8 mouse cellular contexts compared by ENCODE assay signal in genomic region chr3:127780021-127780644, GRCm38 (mm10). TPM values are rescaled to one million over a fixed set of nuclear protein-coding genes. Genes with fewer than 3 reads are reported as not detected.
DNase-seq lines count a peak whose midpoint lies in the region; ATAC-seq and TF ChIP-seq lines count a peak whose summit lies in the region.

Gene Alpk1 (minus strand): TSS chr3:127780527.

- peak; percentile 47 to 68 (median 68) for TF ChIP-seq CTCF in MEL (IDR thresholded peaks at IDR 0.05 in 2 of 3, conservative IDR thresholded peaks at IDR 0.05 in 1 of 3; ENCODE audit: control insufficient read depth in 1 of 3, insufficient read depth in 1 of 3, low read depth in 2 of 3, low read length in 3 of 3, poor library complexity in 1 of 3, severe bottlenecking in 1 of 3)

- H3K4me3 ChIP-seq in MEL (ENCODE audit: control insufficient read depth in 1 of 2, insufficient read depth in 1 of 2, low read depth in 2 of 2, low read length in 2 of 2): peak within 1 kb of the TSS; percentile 72 to 77
- H3K4me3 ChIP-seq in brown adipose tissue, adult 24 weeks (ENCODE audit: insufficient read depth, low read depth, low read length): peak within 1 kb of the TSS; percentile 59
- H3K4me3 ChIP-seq in hindbrain, embryonic 15.5 days: peak within 1 kb of the TSS; percentile 35
- H3K4me3 ChIP-seq in megakaryocyte, embryonic 14.5 days (replicated peaks): peak within 1 kb of the TSS; percentile 92

- no peaks in the 10 kb centered on the region for H3K9me3 ChIP-seq in MEL (replicated peaks; ENCODE audit: insufficient read depth, low read length)
- no peaks in the 10 kb centered on the region for H3K9me3 ChIP-seq in hindbrain, embryonic 15.5 days
- H3K9me3 ChIP-seq in megakaryocyte, embryonic 14.5 days: no peaks in the 10 kb centered on the region

- H3K79me2 ChIP-seq in MEL (ENCODE audit: control insufficient read depth, insufficient read depth, low read length, poor library complexity): no peaks in the 10 kb centered on the region

- H3K27ac ChIP-seq in MEL (ENCODE audit: control insufficient read depth, low read depth, low read length): peak within 1 kb of the TSS; percentile 69
- H3K27ac ChIP-seq in brown adipose tissue, adult 24 weeks (replicated peaks; ENCODE audit: low read depth, low read length): peak within 1 kb of the TSS; percentile 80
- no peak within 1 kb of the TSS for H3K27ac ChIP-seq in hindbrain, embryonic 15.5 days (replicated peaks)

- TF ChIP-seq RAD21 in MEL (IDR thresholded peaks at IDR 0.05; ENCODE audit: low read depth, low read length): peak; percentile 41

- H3K4me1 ChIP-seq in MEL (ENCODE audit: control insufficient read depth in 1 of 2, insufficient read depth in 2 of 2, low read length in 2 of 2): peaks cover 0 to 4% of the 10 kb centered on the region in 2 experiments; a peak in 1 of 4 replicates
- no peaks in the 10 kb centered on the region for H3K4me1 ChIP-seq in brown adipose tissue, adult 24 weeks (ENCODE audit: control insufficient read depth, insufficient read depth, insufficient read length, low read length)
- H3K4me1 ChIP-seq in hindbrain, embryonic 15.5 days (replicated peaks): peaks cover 6% of the 10 kb centered on the region
- H3K4me1 ChIP-seq in megakaryocyte, embryonic 14.5 days: peaks cover 36% of the 10 kb centered on the region

- no peak for TF ChIP-seq EP300 in MEL (IDR thresholded peaks at IDR 0.05; ENCODE audit: low read depth in 1 of 2, low read length in 2 of 2)

- 0 out of 2 replicates have a peak, but pooled peaks have one; percentile 42 for ATAC-seq in hindbrain, embryonic 15.5 days (ENCODE audit: low FRiP score, low read depth)
- no peak for ATAC-seq in cerebellum, adult (ENCODE audit: insufficient number of reproducible peaks, low FRiP score, low TSS enrichment)

- peak; percentile 88 for DNase-seq in MEL (ENCODE audit: low read depth, low spot score)
- peak; percentile 33 to 46 for DNase-seq in frontal cortex, postnatal 36 days (ENCODE audit: low spot score in 2 of 2)
- DNase-seq in left cerebral cortex, adult 9 months (ENCODE audit: low spot score in 2 of 2): peak; percentile 22 to 57
- DNase-seq in skeletal muscle tissue, adult 2 months (ENCODE audit: low read depth, low spot score): peak; percentile 83

- H3K36me3 ChIP-seq in MEL (ENCODE audit: control insufficient read depth in 1 of 2, insufficient read depth in 2 of 2, low read length in 2 of 2): peaks cover 0 to 4% of the 10 kb centered on the region in 2 experiments; a peak in 2 of 4 replicates
- no peaks in the 10 kb centered on the region for H3K36me3 ChIP-seq in hindbrain, embryonic 15.5 days
- peaks cover 3% of the 10 kb centered on the region for H3K36me3 ChIP-seq in megakaryocyte, embryonic 14.5 days (replicated peaks; ENCODE audit: low read length)

- no peak for TF ChIP-seq POLR2A in MEL (IDR thresholded peaks at IDR 0.05; ENCODE audit: control insufficient read depth in 1 of 2, insufficient read depth in 1 of 2, low read depth in 1 of 2, low read length in 2 of 2, poor library complexity in 1 of 2)

- H3K27me3 ChIP-seq in MEL (ENCODE audit: control insufficient read depth in 1 of 2, insufficient read depth in 2 of 2, low read length in 2 of 2): no peaks in the 10 kb centered on the region
- H3K27me3 ChIP-seq in hindbrain, embryonic 15.5 days: no peaks in the 10 kb centered on the region
- no peaks in the 10 kb centered on the region for H3K27me3 ChIP-seq in megakaryocyte, embryonic 14.5 days (replicated peaks)

- peak within 1 kb of the TSS; percentile 60 for H3K4me2 ChIP-seq in hindbrain, embryonic 15.5 days

- H3K9ac ChIP-seq in MEL (ENCODE audit: control insufficient read depth, low read depth, low read length, poor library complexity, severe bottlenecking): peak within 1 kb of the TSS; percentile 46
- no peak within 1 kb of the TSS for H3K9ac ChIP-seq in hindbrain, embryonic 15.5 days

- under 1% methylated on average over 24 of the region's 24 CpGs for WGBS in hindbrain, embryonic 15.5 days

TF ChIP-seq in MEL, 35 proteins besides CTCF, POLR2A, EP300 and RAD21:
- peak; percentile 58; the same call in 1 of the 2 replicates for TF ChIP-seq SIN3A (IDR thresholded peaks at IDR 0.05; ENCODE audit: low read length)
- TF ChIP-seq ETS1 (IDR thresholded peaks at IDR 0.05; ENCODE audit: low read depth, low read length): no peak
- no peak for TF ChIP-seq USF2 (IDR thresholded peaks at IDR 0.05; ENCODE audit: borderline replicate concordance in 1 of 2, insufficient read depth in 1 of 2, low read depth in 1 of 2, low read length in 2 of 2)
- TF ChIP-seq MXI1 (IDR thresholded peaks at IDR 0.05; ENCODE audit: low read depth, low read length): peak; percentile 86
- TF ChIP-seq POLR2AphosphoS5 (IDR thresholded peaks at IDR 0.05; ENCODE audit: borderline replicate concordance, low read depth, low read length): no peak
- no peak for TF ChIP-seq GABPA (IDR thresholded peaks at IDR 0.05; ENCODE audit: low read depth, low read length)
- no peak for TF ChIP-seq TBP (IDR thresholded peaks at IDR 0.05; ENCODE audit: low read depth, low read length)
- TF ChIP-seq NRF1 (IDR thresholded peaks at IDR 0.05; ENCODE audit: insufficient read depth, low read depth, low read length, poor library complexity, severe bottlenecking): no peak
- peak; percentile 20; the same call in 1 of the 2 replicates for TF ChIP-seq ZC3H11A (IDR thresholded peaks at IDR 0.05; ENCODE audit: low read depth, low read length)
- no peak for TF ChIP-seq CHD1 (IDR thresholded peaks at IDR 0.05; ENCODE audit: low read depth, low read length)
- TF ChIP-seq MYC (IDR thresholded peaks at IDR 0.05; ENCODE audit: low read depth, low read length): peak; percentile 87
- TF ChIP-seq RCOR1 (IDR thresholded peaks at IDR 0.05; ENCODE audit: low read depth, low read length): no peak
- TF ChIP-seq NELFE (IDR thresholded peaks at IDR 0.05; ENCODE audit: low read depth, low read length): no peak
- TF ChIP-seq MEF2A (IDR thresholded peaks at IDR 0.05; ENCODE audit: extremely low read depth, insufficient replicate concordance, low read depth, low read length, poor library complexity, severe bottlenecking): no peak
- no peak for TF ChIP-seq USF1 (IDR thresholded peaks at IDR 0.05; ENCODE audit: low read depth, low read length)
- no peak for TF ChIP-seq MYB (IDR thresholded peaks at IDR 0.05; ENCODE audit: low read depth, low read length)
- TF ChIP-seq BHLHE40 (IDR thresholded peaks at IDR 0.05; ENCODE audit: borderline replicate concordance, low read depth, low read length): peak; percentile 39; the same call in 1 of the 2 replicates
- no peak for TF ChIP-seq ZKSCAN1 (IDR thresholded peaks at IDR 0.05; ENCODE audit: low read depth, low read length)
- no peak for TF ChIP-seq ZMIZ1 (IDR thresholded peaks at IDR 0.05; ENCODE audit: low read depth, low read length)
- TF ChIP-seq TCF12 (IDR thresholded peaks at IDR 0.05; ENCODE audit: low read depth, low read length): no peak
- TF ChIP-seq UBTF (IDR thresholded peaks at IDR 0.05; ENCODE audit: borderline replicate concordance, insufficient read depth, low read depth, low read length): no peak
- TF ChIP-seq ELF1 (IDR thresholded peaks at IDR 0.05; ENCODE audit: low read depth, low read length): no peak
- no peak for TF ChIP-seq GATA1 (IDR thresholded peaks at IDR 0.05; ENCODE audit: low read depth, low read length)
- TF ChIP-seq E2F4 (IDR thresholded peaks at IDR 0.05; ENCODE audit: borderline replicate concordance, low read depth, low read length): no peak
- peak; percentile 53 for TF ChIP-seq SMC3 (IDR thresholded peaks at IDR 0.05; ENCODE audit: low read depth, low read length)
- TF ChIP-seq HCFC1 (IDR thresholded peaks at IDR 0.05; ENCODE audit: low read depth, low read length): peak; percentile 55; the same call in 1 of the 2 replicates
- no peak for TF ChIP-seq TAL1 (IDR thresholded peaks at IDR 0.05; ENCODE audit: low read length)
- TF ChIP-seq MAZ (IDR thresholded peaks at IDR 0.05; ENCODE audit: low read depth, low read length): 0 out of 2 replicates have a peak, but pooled peaks have one; percentile 36
- TF ChIP-seq MAX (IDR thresholded peaks at IDR 0.05; ENCODE audit: low read length): peak; percentile 98
- no peak for TF ChIP-seq ZNF384 (IDR thresholded peaks at IDR 0.05; ENCODE audit: low read depth, low read length)
- no peak for TF ChIP-seq KAT2A (conservative IDR thresholded peaks at IDR 0.05; ENCODE audit: low read depth, low read length)
- TF ChIP-seq CHD2 (IDR thresholded peaks at IDR 0.05; ENCODE audit: low read length): no peak

RNA-seq across cellular contexts. Expression of gene Alpk1, which starts in this region (rescaled TPM):
- 1.8 and 2.4 TPM in 2 replicates for total RNA-seq in MEL (2012; rRNA removed)
- 1 to 10 TPM in 1 of 2 experiments, not detected in 1; 1.8 TPM for polyA plus RNA-seq in MEL (2012; ENCODE audit: insufficient read depth in 1 of 2, insufficient read length in 2 of 2, low read depth in 1 of 2, low replicate concordance in 2 of 2, missing spikeins in 1 of 2)
- polyA plus RNA-seq in brown adipose tissue, adult 24 weeks (2012; ENCODE audit: insufficient read depth, insufficient read length, missing spikeins): 0.54 and 0.63 TPM in 2 replicates
- 0.68 and 0.71 TPM in 2 replicates for polyA plus RNA-seq in hindbrain, embryonic 15.5 days (2015; fragmentation: Nextera tagmentation; extraction: Ambion mirVana)
- polyA plus RNA-seq in megakaryocyte, embryonic 14.5 days (2012; ENCODE audit: insufficient read depth, low replicate concordance): 0.25 TPM in 1 of 2 replicates, not detected in the other

Comparison
In these comparisons a context has a peak if more than half of its experiments do, and no peak if none do; other contexts are left out.
1. Peak in ATAC-seq, H3K4me3 ChIP-seq and H3K4me2 ChIP-seq in hindbrain, embryonic 15.5 days; RNA of the gene not detected or under 1 TPM.
2. H3K4me3 ChIP-seq: peak in every context shown above with its lines; median percentile 92 in megakaryocyte, embryonic 14.5 days; 74 in MEL; 59 in brown adipose tissue, adult 24 weeks; 35 in hindbrain, embryonic 15.5 days.